Mouse (Mus musculus) liver, embryonic 15.5 days (tissue): ENCODE measurements around the gene Gabrb2. TPM values are rescaled to one million over a fixed set of nuclear protein-coding genes. Genes with fewer than 3 reads are reported as not detected.

Source experiments
- ATAC-seq: fragments of 200-750 bp; cut with Nextera tagmentation; 2 replicates; pipeline ENCODE4 v1.8.0; 2017; ENCODE audit warnings: moderate number of reproducible peaks, mild to moderate bottlenecking, moderate library complexity; ENCODE audit not compliant: insufficient read depth
- H3K27ac ChIP-seq: fragments of 300-500 bp; sonication (generic); replicated peaks from 2 replicates; pipeline ENCODE4 v1.5.1; 2015; ENCODE audit warnings: mild to moderate bottlenecking, inconsistent platforms
- H3K27me3 ChIP-seq: fragments of 300-500 bp; sonication (generic); 2 replicates; pipeline ENCODE4 v1.6.1; 2015; ENCODE audit warnings: mild to moderate bottlenecking, inconsistent platforms
- H3K36me3 ChIP-seq: fragments of 300-500 bp; sonication (generic); replicated peaks from 2 replicates; pipeline ENCODE4 v1.6.1; 2015; ENCODE audit warnings: moderate library complexity, mild to moderate bottlenecking, inconsistent platforms
- H3K4me1 ChIP-seq: fragments of 300-500 bp; sonication (generic); replicated peaks from 2 replicates; pipeline ENCODE4 v1.6.1; 2015; ENCODE audit warnings: inconsistent platforms
- H3K4me2 ChIP-seq: fragments of 300-500 bp; sonication (generic); 2 replicates; pipeline ENCODE4 v1.6.1; 2015; ENCODE audit warnings: moderate library complexity, mild to moderate bottlenecking, inconsistent platforms
- H3K4me3 ChIP-seq: fragments of 300-500 bp; sonication (generic); replicated peaks from 2 replicates; pipeline ENCODE4 v1.5.1; 2015; ENCODE audit warnings: mild to moderate bottlenecking, inconsistent platforms
- H3K9ac ChIP-seq: fragments of 300-500 bp; sonication (generic); 2 replicates; pipeline ENCODE4 v1.6.1; 2015; ENCODE audit warnings: moderate library complexity, mild to moderate bottlenecking, inconsistent platforms
- H3K9me3 ChIP-seq: fragments of 300-500 bp; sonication (generic); replicated peaks from 2 replicates; pipeline ENCODE4 v1.6.1; 2016; ENCODE audit warnings: inconsistent platforms
- WGBS: fragments of 180-500 bp; shearing (Covaris S2); methylation state at CpG from one replicate; pipeline ENCODE4 v1.1.7; 2015; ENCODE audit warnings: mixed read lengths; ENCODE audit not compliant: insufficient replicate concordance; 5-methylcytosine and 5-hydroxymethylcytosine counted together
- polyA plus RNA-seq: library from polyadenylated mRNA; unstranded; fragments of >200 nt; fragmentation: Nextera tagmentation; extraction: Ambion mirVana; gene quantifications from 2 replicates; pipeline ENCODE4 v1.2.1, GENCODE M21; 2015

Gene Gabrb2
- polyA plus RNA-seq, 1 experiment from 2014 or later: not detected

DNA sequence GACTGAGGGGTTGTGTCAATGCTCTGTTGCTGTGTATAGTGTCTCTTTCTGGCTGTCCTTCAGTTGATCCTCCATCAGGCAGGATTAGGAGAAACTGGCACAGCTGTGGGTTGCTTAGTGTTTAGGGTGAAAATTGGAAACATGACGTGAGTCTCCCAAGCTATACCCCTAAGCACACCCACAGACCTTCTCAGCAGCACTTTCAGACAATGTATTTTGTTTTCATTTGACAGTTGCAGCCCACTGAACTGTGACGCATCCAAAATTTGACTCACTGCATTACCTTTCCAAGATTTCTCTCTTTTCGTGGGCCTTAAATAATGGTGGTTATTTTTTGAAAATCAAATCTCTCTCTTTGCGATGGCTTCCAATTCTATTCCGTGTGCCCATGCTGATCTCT is 115.7 kb downstream of the Gabrb2 start:
- no peak overlapping the region for H3K4me3 ChIP-seq
- no peak overlapping the region for H3K27ac ChIP-seq
- H3K36me3 ChIP-seq: no peaks in the 10 kb centered on the region
- H3K27me3 ChIP-seq: no peaks in the 10 kb centered on the region
- H3K4me1 ChIP-seq: no peaks in the 10 kb centered on the region
- H3K9me3 ChIP-seq: no peaks in the 10 kb centered on the region
- no peak for ATAC-seq
- no peak overlapping the region for H3K9ac ChIP-seq
- WGBS: 56% methylated on average over 5 of the region's 5 CpGs
- no peak overlapping the region for H3K4me2 ChIP-seq

DNA sequence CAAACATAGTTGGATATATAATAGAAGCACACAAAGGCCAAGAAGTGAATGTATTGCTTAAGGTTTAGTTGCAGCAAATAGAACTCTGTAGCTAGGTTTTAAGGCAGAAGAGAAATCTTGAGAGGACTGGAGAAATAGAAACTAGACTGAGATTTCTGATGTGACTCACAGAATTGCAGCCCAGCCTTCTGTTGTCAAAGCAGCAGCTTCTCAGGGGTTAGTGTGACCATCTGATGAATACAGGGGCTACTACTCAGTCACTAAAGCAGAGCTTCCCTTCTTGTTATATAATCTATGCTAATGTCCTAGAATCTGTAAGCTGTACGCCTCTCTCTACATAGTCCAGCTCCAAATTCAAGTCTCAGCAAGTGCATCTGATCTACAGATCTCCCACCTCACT is 116.3 kb downstream of the Gabrb2 start:
- Histone ChIP-seq H3K4me2 (no peak overlapping the region), H3K27me3 (no peaks in the 10 kb centered on the region), H3K4me1 (no peaks in the 10 kb centered on the region), H3K9ac (no peak overlapping the region), H3K27ac (no peak overlapping the region), H3K36me3 (no peaks in the 10 kb centered on the region), H3K9me3 (no peaks in the 10 kb centered on the region), H3K4me3 (no peak overlapping the region)
- ATAC-seq: no peak
- WGBS: 54% methylated on average over 1 of the region's 1 CpGs

DNA sequence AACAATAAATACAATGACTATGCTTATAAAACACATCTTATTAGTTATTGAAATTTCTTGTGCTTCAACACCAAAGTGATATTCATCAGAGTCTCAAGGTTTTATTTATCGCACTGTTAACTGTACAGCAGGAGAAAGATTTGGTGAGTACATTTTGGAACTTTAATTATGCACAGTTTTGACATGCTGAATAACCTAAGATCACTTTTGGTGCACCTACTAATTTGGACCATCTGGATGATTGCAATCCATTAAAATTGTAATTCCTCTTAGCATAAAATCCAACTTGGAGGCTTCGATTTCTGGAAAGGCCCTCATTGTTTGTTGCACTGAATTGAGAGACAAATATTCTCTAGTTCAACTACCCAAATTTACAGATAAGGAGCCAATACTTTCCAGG is 123.3 kb downstream of the Gabrb2 start:
- Histone ChIP-seq H3K27ac (no peak overlapping the region), H3K4me1 (no peaks in the 10 kb centered on the region), H3K4me3 (no peak overlapping the region), H3K9me3 (no peaks in the 10 kb centered on the region), H3K27me3 (no peaks in the 10 kb centered on the region), H3K4me2 (no peak overlapping the region), H3K36me3 (no peaks in the 10 kb centered on the region), H3K9ac (no peak overlapping the region)
- 70% methylated on average over 2 of the region's 2 CpGs for WGBS
- ATAC-seq: no peak

DNA sequence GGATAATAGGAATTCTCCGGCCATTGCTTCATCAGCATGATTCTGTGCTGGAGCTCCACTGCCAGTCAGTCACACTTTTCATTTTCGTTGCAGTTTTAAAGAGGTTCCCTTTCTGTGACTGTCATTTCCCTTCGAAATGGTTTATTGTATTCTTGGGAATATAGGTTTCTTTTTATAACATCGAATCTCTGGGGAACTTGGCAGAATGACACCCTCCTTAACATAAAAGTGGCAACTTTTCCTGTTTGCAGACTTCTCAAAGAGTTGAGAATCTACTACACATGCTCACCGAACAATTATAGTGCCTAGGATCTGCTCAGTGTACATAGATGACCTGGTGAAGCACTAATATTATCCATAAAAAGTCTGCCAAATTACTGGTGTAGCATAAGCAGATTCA is 146.5 kb downstream of the Gabrb2 start:
- no peak overlapping the region for H3K4me3 ChIP-seq
- no peak overlapping the region for H3K9ac ChIP-seq
- WGBS: 56% methylated on average over 5 of the region's 5 CpGs
- no peaks in the 10 kb centered on the region for H3K4me1 ChIP-seq
- no peak overlapping the region for H3K4me2 ChIP-seq
- no peak overlapping the region for H3K27ac ChIP-seq
- no peaks in the 10 kb centered on the region for H3K36me3 ChIP-seq
- no peak for ATAC-seq
- H3K27me3 ChIP-seq: no peaks in the 10 kb centered on the region
- no peaks in the 10 kb centered on the region for H3K9me3 ChIP-seq

DNA sequence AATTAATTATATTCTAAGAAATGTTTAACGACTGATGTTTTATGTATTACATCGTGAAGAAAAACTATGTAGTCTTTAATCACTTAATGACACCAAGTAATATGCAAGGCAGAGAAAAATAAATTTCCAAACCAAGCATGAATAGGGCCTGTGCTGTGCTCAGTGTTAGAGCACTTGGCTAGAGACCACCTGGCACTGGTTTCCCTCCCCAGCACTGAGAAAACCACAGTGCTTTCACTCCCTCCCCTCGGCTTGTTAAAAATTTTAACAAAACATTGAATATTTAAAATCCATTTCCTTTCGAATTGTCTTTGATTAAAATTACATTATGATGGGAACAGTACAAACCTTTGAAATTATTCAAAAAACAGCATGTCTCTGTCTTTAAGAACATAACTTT is 151.9 kb downstream of the Gabrb2 start:
- Histone ChIP-seq H3K4me2 (no peak overlapping the region), H3K9me3 (no peaks in the 10 kb centered on the region), H3K27ac (no peak overlapping the region), H3K27me3 (no peaks in the 10 kb centered on the region), H3K4me3 (no peak overlapping the region), H3K36me3 (no peaks in the 10 kb centered on the region), H3K4me1 (no peaks in the 10 kb centered on the region), H3K9ac (no peak overlapping the region)
- no peak for ATAC-seq
- WGBS: 62% methylated on average over 4 of the region's 4 CpGs

DNA sequence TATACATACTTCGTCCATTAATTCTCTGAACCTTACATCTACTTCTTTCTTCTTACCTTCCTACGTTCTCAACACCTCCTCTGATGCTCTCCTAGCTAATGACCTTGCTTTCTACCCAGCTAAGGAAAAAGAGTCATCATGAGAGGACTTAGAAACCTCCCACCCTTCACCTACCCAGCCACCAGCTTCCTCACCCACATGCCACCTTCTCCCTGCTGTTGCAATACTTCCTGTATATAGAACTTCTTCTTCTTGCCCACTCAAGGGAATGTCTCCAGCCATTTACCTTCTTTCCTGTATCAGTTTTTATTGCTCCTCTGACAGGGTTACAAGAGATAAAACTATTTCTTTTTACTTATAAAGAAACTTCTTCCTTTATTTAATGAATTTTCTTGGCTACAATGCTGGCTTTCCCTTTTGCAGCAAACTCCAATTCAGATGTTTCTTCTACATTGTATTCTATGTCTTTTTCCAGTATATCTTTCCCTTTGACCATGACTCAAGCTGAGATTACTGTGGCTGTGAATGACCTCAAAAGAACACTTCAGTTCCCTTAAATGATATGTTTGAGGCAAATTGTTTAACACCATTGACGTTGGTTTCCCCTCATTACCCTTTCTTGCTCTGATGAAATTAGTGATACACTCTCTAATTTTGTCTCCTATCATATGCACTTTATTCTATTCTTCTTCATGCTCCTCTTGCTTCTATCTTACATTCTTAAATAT is 155.8 kb downstream of the Gabrb2 start:
- no peak overlapping the region for H3K9ac ChIP-seq
- 43% methylated on average over 3 of the region's 3 CpGs for WGBS

DNA sequence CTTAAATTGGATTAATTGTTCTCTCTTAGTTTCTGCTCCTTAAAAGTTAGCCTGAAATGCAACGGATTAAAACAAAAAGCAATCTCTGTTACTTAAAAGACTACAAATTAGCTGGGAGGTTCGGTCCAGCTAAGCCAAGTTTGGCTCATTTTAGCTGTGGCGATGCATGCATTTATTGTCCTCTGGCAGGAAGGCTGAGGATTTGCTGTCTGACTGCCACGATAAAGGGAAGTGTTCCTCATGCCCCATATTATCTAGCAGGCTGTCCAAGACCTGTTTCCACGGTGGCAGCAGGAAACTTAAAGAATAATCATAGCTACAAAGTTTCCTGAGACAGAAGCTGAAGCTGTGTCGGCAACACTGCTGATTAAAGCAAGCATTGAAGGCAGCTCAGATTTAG is 160.2 kb downstream of the Gabrb2 start:
- no peak for ATAC-seq
- no peak overlapping the region for H3K4me2 ChIP-seq
- 37% methylated on average over 6 of the region's 6 CpGs for WGBS

More for the DNA sequence above, 155.8 kb downstream of the Gabrb2 start:
- Histone ChIP-seq H3K27me3 (no peaks in the 10 kb centered on the region), H3K36me3 (no peaks in the 10 kb centered on the region), H3K9me3 (no peaks in the 10 kb centered on the region), H3K27ac (no peak overlapping the region), H3K4me2 (no peak overlapping the region), H3K4me3 (no peak overlapping the region), H3K4me1 (no peaks in the 10 kb centered on the region)
- ATAC-seq: no peak

DNA sequence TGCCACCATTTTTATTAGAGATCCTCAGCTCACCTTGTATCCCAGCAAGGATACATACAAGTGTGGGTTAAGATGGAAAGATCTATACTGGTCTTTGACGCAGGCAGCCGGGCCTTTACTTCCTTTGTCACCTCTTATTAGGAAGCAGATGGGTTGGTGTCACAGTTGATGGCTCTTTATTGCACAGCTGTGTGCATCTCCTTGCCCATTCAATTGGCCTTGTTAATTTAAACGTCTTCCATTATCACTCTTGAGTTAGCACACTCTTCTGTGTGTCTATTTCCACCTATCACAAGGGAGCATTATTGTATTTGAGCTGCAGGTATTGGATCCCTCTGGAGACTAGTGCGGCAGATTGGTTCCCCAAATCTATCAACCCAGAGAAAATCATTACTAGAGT is 161.6 kb downstream of the Gabrb2 start:
- H3K9me3 ChIP-seq: no peaks in the 10 kb centered on the region
- no peak overlapping the region for H3K4me3 ChIP-seq
- no peak for ATAC-seq
- H3K4me1 ChIP-seq: no peaks in the 10 kb centered on the region
- H3K27me3 ChIP-seq: no peaks in the 10 kb centered on the region
- no peak overlapping the region for H3K27ac ChIP-seq
- H3K9ac ChIP-seq: no peak overlapping the region
- WGBS: 56% methylated on average over 4 of the region's 4 CpGs
- no peaks in the 10 kb centered on the region for H3K36me3 ChIP-seq
- H3K4me2 ChIP-seq: no peak overlapping the region

More for the DNA sequence above, 160.2 kb downstream of the Gabrb2 start:
- Histone ChIP-seq H3K9ac (no peak overlapping the region), H3K27me3 (no peaks in the 10 kb centered on the region), H3K27ac (no peak overlapping the region), H3K36me3 (no peaks in the 10 kb centered on the region), H3K4me3 (no peak overlapping the region), H3K9me3 (no peaks in the 10 kb centered on the region), H3K4me1 (no peaks in the 10 kb centered on the region)

DNA sequence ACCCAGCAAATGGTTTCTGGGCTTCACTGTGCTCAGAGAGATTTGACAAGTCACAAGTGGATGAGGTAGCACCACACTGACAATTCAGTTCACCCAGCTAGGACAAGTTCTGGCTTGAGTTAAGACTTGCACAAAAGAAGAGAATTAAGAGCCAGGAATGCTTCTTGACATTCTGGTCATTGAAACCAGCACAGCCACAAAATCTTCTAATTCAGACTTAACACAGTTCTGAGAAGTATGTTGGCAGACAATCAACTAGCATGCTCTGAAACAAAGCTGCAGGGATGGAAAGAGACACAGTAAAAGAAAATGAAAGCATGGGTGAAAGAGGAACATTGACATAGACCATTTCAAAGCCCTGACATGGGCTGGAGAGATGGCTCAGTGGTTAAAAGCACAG is 162.2 kb downstream of the Gabrb2 start:
- Histone ChIP-seq H3K36me3 (no peaks in the 10 kb centered on the region), H3K9me3 (no peaks in the 10 kb centered on the region), H3K4me1 (no peaks in the 10 kb centered on the region), H3K27ac (no peak overlapping the region), H3K4me2 (no peak overlapping the region), H3K9ac (no peak overlapping the region), H3K4me3 (no peak overlapping the region), H3K27me3 (no peaks in the 10 kb centered on the region)
- no peak for ATAC-seq

DNA sequence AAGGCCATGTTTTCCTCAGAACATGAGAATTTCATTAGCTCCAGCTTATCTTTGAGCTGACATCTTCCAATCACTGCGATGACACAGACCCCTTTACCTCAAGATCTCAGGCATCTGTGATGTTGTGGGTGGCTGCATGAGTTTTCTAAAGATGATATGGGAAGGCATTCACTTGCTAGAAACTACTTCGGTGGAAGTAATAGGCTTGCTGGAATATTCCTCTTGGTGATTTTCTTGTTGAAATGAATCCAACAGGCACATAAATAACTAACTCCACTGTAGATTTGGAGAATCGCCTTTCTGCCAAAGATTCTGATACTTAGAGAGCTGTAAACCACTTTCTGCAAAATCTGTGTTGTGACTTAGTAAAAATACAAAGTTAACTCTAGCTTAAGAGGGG is 172.9 kb downstream of the Gabrb2 start:
- Histone ChIP-seq H3K27me3 (no peaks in the 10 kb centered on the region), H3K4me1 (no peaks in the 10 kb centered on the region), H3K36me3 (no peaks in the 10 kb centered on the region), H3K4me3 (no peak overlapping the region), H3K9ac (no peak overlapping the region), H3K4me2 (no peak overlapping the region), H3K27ac (no peak overlapping the region), H3K9me3 (no peaks in the 10 kb centered on the region)
- 47% methylated on average over 3 of the region's 3 CpGs for WGBS
- ATAC-seq: no peak

DNA sequence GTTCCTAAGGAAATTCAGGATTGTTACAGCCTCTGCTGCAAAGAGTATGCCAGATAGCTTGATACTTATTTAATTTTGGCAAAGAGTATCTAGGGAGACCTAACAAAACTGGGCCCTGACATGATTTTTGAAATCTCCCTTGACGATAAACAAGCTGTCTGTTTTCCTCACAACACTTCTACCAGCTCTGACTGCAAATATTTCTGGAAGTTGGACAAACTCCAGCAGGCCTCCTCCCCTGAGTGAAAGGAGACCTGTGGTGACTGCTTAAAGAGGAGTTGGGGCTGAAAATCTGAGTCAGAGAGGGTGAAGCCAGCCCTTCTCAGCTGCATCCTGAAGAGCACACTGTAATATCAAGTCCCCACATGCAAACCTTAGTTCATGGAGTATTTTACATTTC is 186.7 kb downstream of the Gabrb2 start:
- ATAC-seq: no peak
- H3K9ac ChIP-seq: no peak overlapping the region
- no peaks in the 10 kb centered on the region for H3K27me3 ChIP-seq
- no peak overlapping the region for H3K4me2 ChIP-seq
- no peak overlapping the region for H3K4me3 ChIP-seq
- no peaks in the 10 kb centered on the region for H3K4me1 ChIP-seq
- H3K36me3 ChIP-seq: no peaks in the 10 kb centered on the region
- H3K27ac ChIP-seq: no peak overlapping the region
- H3K9me3 ChIP-seq: no peaks in the 10 kb centered on the region
- 57% methylated on average over 1 of the region's 1 CpGs for WGBS

DNA sequence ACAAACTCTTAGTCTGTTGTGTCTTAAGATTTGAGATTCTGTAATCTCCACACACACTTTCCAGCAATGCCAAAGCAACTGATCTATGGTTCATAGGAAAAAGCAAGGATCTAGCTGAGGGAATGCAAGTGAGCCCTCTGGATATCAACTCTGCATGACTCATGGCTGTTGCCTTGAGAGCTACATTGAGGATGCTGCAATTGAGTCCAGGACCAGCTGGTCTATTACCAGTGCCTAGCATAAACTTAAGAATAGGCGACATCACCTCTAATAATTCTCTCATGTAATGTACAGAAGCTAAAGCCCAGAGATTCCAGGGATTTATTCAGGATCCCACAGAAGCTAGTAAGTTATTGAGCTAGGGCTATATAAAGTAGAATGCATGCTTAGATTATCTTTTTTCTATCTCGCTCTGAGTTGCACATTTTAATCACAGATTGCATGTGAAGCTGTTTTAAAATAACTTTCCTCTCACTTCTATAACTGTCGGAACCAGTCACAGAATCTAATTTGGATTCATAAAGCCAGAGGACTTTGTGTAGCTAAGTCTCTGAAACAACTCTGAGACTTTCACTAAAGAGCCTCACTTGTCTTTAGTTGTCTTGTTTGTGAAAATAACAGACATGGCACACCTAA is 189.7 kb downstream of the Gabrb2 start:
- H3K4me3 ChIP-seq: no peak overlapping the region
- H3K9ac ChIP-seq: no peak overlapping the region
- H3K9me3 ChIP-seq: no peaks in the 10 kb centered on the region
- H3K4me1 ChIP-seq: no peaks in the 10 kb centered on the region
- WGBS: 62% methylated on average over 3 of the region's 3 CpGs
- H3K36me3 ChIP-seq: no peaks in the 10 kb centered on the region
- no peaks in the 10 kb centered on the region for H3K27me3 ChIP-seq
- ATAC-seq: no peak
- H3K4me2 ChIP-seq: no peak overlapping the region
- no peak overlapping the region for H3K27ac ChIP-seq
